Mouse (Mus musculus) CH12.LX (cell line): ENCODE measurements around the gene Olfr697.

ENCODE experiments used
- CHD2 ChIP-seq: IDR thresholded peaks from 2 replicates; pipeline ENCODE4 v1.6.1; 2011; ENCODE audit warnings: low read length, improper control_type of control experiment
- CTCF ChIP-seq, 2 experiments: IDR thresholded peaks in 1 of 2; conservative IDR thresholded peaks in 1 of 2; 2 replicates each; pipeline ENCODE4 v1.5.1; 2011 to 2012; ENCODE audit warnings: low read depth in 2 of 2, low read length in 2 of 2, improper control_type of control experiment in 1 of 2, inconsistent platforms in 1 of 2, mild to moderate bottlenecking in 1 of 2, moderate library complexity in 1 of 2
- EP300 ChIP-seq: IDR thresholded peaks from 2 replicates; pipeline ENCODE4 v1.6.1; 2011; ENCODE audit warnings: low read length, improper control_type of control experiment
- POLR2AphosphoS2 ChIP-seq: IDR thresholded peaks from 2 replicates; pipeline ENCODE4 v1.6.1; 2011; ENCODE audit warnings: low read depth, low read length, improper control_type of control experiment

GRCm38 (mm10) chr7:106733717-106734116 is 8.5 kb downstream of the Olfr697 start:
- no peak for TF ChIP-seq CTCF (conservative IDR thresholded peaks at IDR 0.05 in 1 of 2, IDR thresholded peaks at IDR 0.05 in 1 of 2; ENCODE audit: low read depth in 2 of 2, low read length in 2 of 2)
- no peak for TF ChIP-seq POLR2AphosphoS2
- no peak for TF ChIP-seq EP300
- no peak for TF ChIP-seq CHD2
